Mouse (Mus musculus): ENCODE data around the gene Tspan9. TPM values are rescaled to one million over a fixed set of nuclear protein-coding genes. Genes with fewer than 3 reads are reported as not detected.

Gene Tspan9
- polyA plus RNA-seq, 1 experiment from 2014 or later = 130 TPM

- H3K9me3 ChIP-seq (replicated peaks; ENCODE audit: control insufficient read depth, low read length) = no peaks in the 10 kb centered on the region
- peak overlapping the region; percentile 32 for H3K27ac ChIP-seq (ENCODE audit: low read depth, low read length)
- H3K4me1 ChIP-seq (ENCODE audit: control insufficient read depth, insufficient read depth, low read length) = peaks cover 51% of the 10 kb centered on the region
- H3K27me3 ChIP-seq (ENCODE audit: control insufficient read depth, insufficient read depth, low read length) = no peaks in the 10 kb centered on the region
- H3K9ac ChIP-seq (ENCODE audit: low read depth, low read length) = peak overlapping the region; percentile 52; the same call in 1 of the 2 replicates
- no peak overlapping the region for H3K4me3 ChIP-seq (ENCODE audit: low read depth, low read length)
- no peaks in the 10 kb centered on the region for H3K36me3 ChIP-seq (ENCODE audit: control insufficient read depth, insufficient read depth, low read length)
- no peak for ATAC-seq (replicated peaks; ENCODE audit: insufficient number of reproducible peaks, low FRiP score, low TSS enrichment)
- no peak overlapping the region for H3K4me2 ChIP-seq
- 35% methylated on average over 6 of the region's 6 CpGs for WGBS (ENCODE audit: insufficient replicate concordance)
Measured at GRCm38 (mm10) chr6:128022207-128022606, 121.2 kb downstream of the Tspan9 start.

GRCm38 (mm10) chr6:128021931-128022202 lies 121.5 kb downstream of the Tspan9 start:
- WGBS (ENCODE audit: insufficient replicate concordance) = 60% methylated on average over 5 of the region's 5 CpGs
- Histone ChIP-seq H3K9ac (ENCODE audit: low read depth, low read length) (0 out of 2 replicates have a peak overlapping the region, but pooled peaks have one; percentile 29), H3K4me2 (no peak overlapping the region), H3K4me1 (ENCODE audit: control insufficient read depth, insufficient read depth, low read length) (peaks cover 51% of the 10 kb centered on the region), H3K9me3 (replicated peaks; ENCODE audit: control insufficient read depth, low read length) (no peaks in the 10 kb centered on the region), H3K27me3 (ENCODE audit: control insufficient read depth, insufficient read depth, low read length) (no peaks in the 10 kb centered on the region), H3K27ac (ENCODE audit: low read depth, low read length) (peak overlapping the region; percentile 32), H3K4me3 (ENCODE audit: low read depth, low read length) (no peak overlapping the region), H3K36me3 (ENCODE audit: control insufficient read depth, insufficient read depth, low read length) (no peaks in the 10 kb centered on the region)
- ATAC-seq (replicated peaks; ENCODE audit: insufficient number of reproducible peaks, low FRiP score, low TSS enrichment) = no peak

- Histone ChIP-seq H3K36me3 (ENCODE audit: control insufficient read depth, insufficient read depth, low read length) (no peaks in the 10 kb centered on the region), H3K9me3 (replicated peaks; ENCODE audit: control insufficient read depth, low read length) (no peaks in the 10 kb centered on the region), H3K27me3 (ENCODE audit: control insufficient read depth, insufficient read depth, low read length) (no peaks in the 10 kb centered on the region), H3K27ac (ENCODE audit: low read depth, low read length) (peak overlapping the region; percentile 32), H3K9ac (ENCODE audit: low read depth, low read length) (peak overlapping the region; percentile 29; the same call in 1 of the 2 replicates), H3K4me3 (ENCODE audit: low read depth, low read length) (no peak overlapping the region), H3K4me1 (ENCODE audit: control insufficient read depth, insufficient read depth, low read length) (peaks cover 51% of the 10 kb centered on the region), H3K4me2 (peak overlapping the region; percentile 11)
- 26% methylated on average over 9 of the region's 10 CpGs for WGBS (ENCODE audit: insufficient replicate concordance)
- peak; percentile 33; the same call in 1 of the 2 replicates for ATAC-seq (replicated peaks; ENCODE audit: insufficient number of reproducible peaks, low FRiP score, low TSS enrichment)
Measured at GRCm38 (mm10) chr6:128021106-128021930, 122.1 kb downstream of the Tspan9 start.

GRCm38 (mm10) chr6:128020521-128021057 lies 122.8 kb downstream of the Tspan9 start:
- no peak overlapping the region for H3K4me3 ChIP-seq (ENCODE audit: low read depth, low read length)
- H3K9me3 ChIP-seq (replicated peaks; ENCODE audit: control insufficient read depth, low read length) = no peaks in the 10 kb centered on the region
- H3K4me2 ChIP-seq = peak overlapping the region; percentile 3; the same call in 1 of the 2 replicates
- no peak overlapping the region; the same call in 1 of the 2 replicates for H3K9ac ChIP-seq (ENCODE audit: low read depth, low read length)
- ATAC-seq (replicated peaks; ENCODE audit: insufficient number of reproducible peaks, low FRiP score, low TSS enrichment) = no peak
- H3K4me1 ChIP-seq (ENCODE audit: control insufficient read depth, insufficient read depth, low read length) = peaks cover 59% of the 10 kb centered on the region
- H3K36me3 ChIP-seq (ENCODE audit: control insufficient read depth, insufficient read depth, low read length) = no peaks in the 10 kb centered on the region
- H3K27me3 ChIP-seq (ENCODE audit: control insufficient read depth, insufficient read depth, low read length) = no peaks in the 10 kb centered on the region
- WGBS (ENCODE audit: insufficient replicate concordance) = 33% methylated on average over 8 of the region's 8 CpGs
- H3K27ac ChIP-seq (ENCODE audit: low read depth, low read length) = 0 out of 2 replicates have a peak overlapping the region, but pooled peaks have one; percentile 35

GRCm38 (mm10) chr6:128020053-128020452 lies 123.3 kb downstream of the Tspan9 start:
- no peaks in the 10 kb centered on the region for H3K9me3 ChIP-seq (replicated peaks; ENCODE audit: control insufficient read depth, low read length)
- H3K9ac ChIP-seq (ENCODE audit: low read depth, low read length) = no peak overlapping the region
- H3K27ac ChIP-seq (ENCODE audit: low read depth, low read length) = 0 out of 2 replicates have a peak overlapping the region, but pooled peaks have one; percentile 35
- H3K4me2 ChIP-seq = no peak overlapping the region
- H3K27me3 ChIP-seq (ENCODE audit: control insufficient read depth, insufficient read depth, low read length) = no peaks in the 10 kb centered on the region
- H3K4me1 ChIP-seq (ENCODE audit: control insufficient read depth, insufficient read depth, low read length) = peaks cover 58% of the 10 kb centered on the region
- ATAC-seq (replicated peaks; ENCODE audit: insufficient number of reproducible peaks, low FRiP score, low TSS enrichment) = no peak
- 72% methylated on average over 4 of the region's 4 CpGs for WGBS (ENCODE audit: insufficient replicate concordance)
- no peak overlapping the region for H3K4me3 ChIP-seq (ENCODE audit: low read depth, low read length)
- no peaks in the 10 kb centered on the region for H3K36me3 ChIP-seq (ENCODE audit: control insufficient read depth, insufficient read depth, low read length)

- Histone ChIP-seq H3K4me2 (no peak overlapping the region), H3K9me3 (replicated peaks; ENCODE audit: control insufficient read depth, low read length) (no peaks in the 10 kb centered on the region), H3K4me3 (ENCODE audit: low read depth, low read length) (no peak overlapping the region), H3K9ac (ENCODE audit: low read depth, low read length) (no peak overlapping the region), H3K27ac (ENCODE audit: low read depth, low read length) (no peak overlapping the region), H3K27me3 (ENCODE audit: control insufficient read depth, insufficient read depth, low read length) (no peaks in the 10 kb centered on the region), H3K4me1 (ENCODE audit: control insufficient read depth, insufficient read depth, low read length) (peaks cover 58% of the 10 kb centered on the region), H3K36me3 (ENCODE audit: control insufficient read depth, insufficient read depth, low read length) (no peaks in the 10 kb centered on the region)
- WGBS (ENCODE audit: insufficient replicate concordance) = 68% methylated on average over 7 of the region's 7 CpGs
- ATAC-seq (replicated peaks; ENCODE audit: insufficient number of reproducible peaks, low FRiP score, low TSS enrichment) = no peak
Measured at GRCm38 (mm10) chr6:128019119-128019518, 124.3 kb downstream of the Tspan9 start.

GRCm38 (mm10) chr6:128015304-128015703 lies 128.1 kb downstream of the Tspan9 start:
- Histone ChIP-seq H3K27ac (ENCODE audit: low read depth, low read length) (0 out of 2 replicates have a peak overlapping the region, but pooled peaks have one; percentile 16), H3K4me2 (no peak overlapping the region), H3K4me3 (ENCODE audit: low read depth, low read length) (no peak overlapping the region), H3K27me3 (ENCODE audit: control insufficient read depth, insufficient read depth, low read length) (no peaks in the 10 kb centered on the region), H3K9ac (ENCODE audit: low read depth, low read length) (no peak overlapping the region), H3K4me1 (ENCODE audit: control insufficient read depth, insufficient read depth, low read length) (peaks cover 64% of the 10 kb centered on the region), H3K9me3 (replicated peaks; ENCODE audit: control insufficient read depth, low read length) (no peaks in the 10 kb centered on the region), H3K36me3 (ENCODE audit: control insufficient read depth, insufficient read depth, low read length) (no peaks in the 10 kb centered on the region)
- 0 out of 2 replicates have a peak, but pooled peaks have one; percentile 4 for ATAC-seq (replicated peaks; ENCODE audit: insufficient number of reproducible peaks, low FRiP score, low TSS enrichment)
- 60% methylated on average over 7 of the region's 7 CpGs for WGBS (ENCODE audit: insufficient replicate concordance)

- Histone ChIP-seq H3K9me3 (replicated peaks; ENCODE audit: control insufficient read depth, low read length) (no peaks in the 10 kb centered on the region), H3K36me3 (ENCODE audit: control insufficient read depth, insufficient read depth, low read length) (no peaks in the 10 kb centered on the region), H3K9ac (ENCODE audit: low read depth, low read length) (0 out of 2 replicates have a peak overlapping the region, but pooled peaks have one; percentile 22), H3K4me3 (ENCODE audit: low read depth, low read length) (no peak overlapping the region), H3K4me1 (ENCODE audit: control insufficient read depth, insufficient read depth, low read length) (peaks cover 77% of the 10 kb centered on the region), H3K4me2 (no peak overlapping the region), H3K27ac (ENCODE audit: low read depth, low read length) (no peak overlapping the region), H3K27me3 (ENCODE audit: control insufficient read depth, insufficient read depth, low read length) (no peaks in the 10 kb centered on the region)
- ATAC-seq (replicated peaks; ENCODE audit: insufficient number of reproducible peaks, low FRiP score, low TSS enrichment) = no peak
- 52% methylated on average over 17 of the region's 17 CpGs for WGBS (ENCODE audit: insufficient replicate concordance)
Measured at GRCm38 (mm10) chr6:128011781-128012180, 131.6 kb downstream of the Tspan9 start.
